Mouse (Mus musculus) myocyte (in vitro differentiated cells): ENCODE measurements around the gene Rnf186. TPM values are rescaled to one million over a fixed set of nuclear protein-coding genes. Genes with fewer than 3 reads are reported as not detected.

Source experiments
- H3K27me3 ChIP-seq: one replicate; pipeline ENCODE4 v1.6.1; 2011; ENCODE audit not compliant: control insufficient read depth, insufficient read depth, insufficient read length
- H3K36me3 ChIP-seq: one replicate; pipeline ENCODE4 v1.6.1; 2011; ENCODE audit not compliant: control insufficient read depth, insufficient read depth
- H3K4me2 ChIP-seq: one replicate; pipeline ENCODE4 v1.6.1; 2011; ENCODE audit warnings: low read depth, control low read depth
- H3K4me3 ChIP-seq: one replicate; pipeline ENCODE4 v1.5.1; 2011; ENCODE audit warnings: mild to moderate bottlenecking, control low read depth, moderate library complexity
- H3K79me2 ChIP-seq: one replicate; pipeline ENCODE4 v1.6.1; 2011; ENCODE audit not compliant: control insufficient read depth, insufficient read depth
- H3ac ChIP-seq: one replicate; pipeline ENCODE4 v1.6.1; 2011; ENCODE audit not compliant: control insufficient read depth, insufficient read length
- CEBPB ChIP-seq: IDR thresholded peaks from 2 replicates; pipeline ENCODE4 v1.6.1; 2011; ENCODE audit warnings: mild to moderate bottlenecking, moderate library complexity; ENCODE audit not compliant: poor library complexity, insufficient read depth, severe bottlenecking
- E2F4 ChIP-seq: IDR thresholded peaks from one replicate; pipeline ENCODE4 v1.6.1; 2011; ENCODE audit warnings: mild to moderate bottlenecking, control low read depth, moderate library complexity; ENCODE audit not compliant: insufficient read depth
- MAX ChIP-seq: IDR thresholded peaks from one replicate; pipeline ENCODE4 v1.6.1; 2011; ENCODE audit warnings: low read depth, mild to moderate bottlenecking, control low read depth
- MYOD1 ChIP-seq, 3 experiments: IDR thresholded peaks; one replicate each; pipeline ENCODE4 v1.6.1; 2011; ENCODE audit warnings: control low read depth in 2 of 3, low read depth in 2 of 3, mild to moderate bottlenecking in 2 of 3, moderate library complexity in 1 of 3; ENCODE audit not compliant: insufficient read length in 2 of 3, control insufficient read depth in 1 of 3
- MYOG ChIP-seq, 3 experiments: IDR thresholded peaks; one replicate each; pipeline ENCODE4 v1.6.1; 2011; ENCODE audit warnings: control low read depth in 2 of 3, low read depth in 2 of 3, mild to moderate bottlenecking in 2 of 3; ENCODE audit not compliant: insufficient read length in 2 of 3, control insufficient read depth in 1 of 3, insufficient read depth in 1 of 3
- POLR2A ChIP-seq: IDR thresholded peaks from one replicate; pipeline ENCODE4 v1.6.1; 2011; ENCODE audit warnings: low read depth, mild to moderate bottlenecking, control low read depth, moderate library complexity; ENCODE audit not compliant: insufficient read length
- POLR2AphosphoS2 ChIP-seq: IDR thresholded peaks from one replicate; pipeline ENCODE4 v1.6.1; 2011; ENCODE audit warnings: low read depth, control low read depth; ENCODE audit not compliant: insufficient read length
- REST ChIP-seq: IDR thresholded peaks from one replicate; pipeline ENCODE4 v1.6.1; 2011; ENCODE audit warnings: mild to moderate bottlenecking, control low read depth, moderate library complexity; ENCODE audit not compliant: insufficient read depth, insufficient read length
- SRF ChIP-seq: IDR thresholded peaks from one replicate; pipeline ENCODE4 v1.6.1; 2011; ENCODE audit warnings: low read depth; ENCODE audit not compliant: control insufficient read depth, insufficient read length
- TCF12 ChIP-seq: IDR thresholded peaks from one replicate; pipeline ENCODE4 v1.6.1; 2011; ENCODE audit warnings: mild to moderate bottlenecking, control low read depth; ENCODE audit not compliant: poor library complexity, insufficient read depth, severe bottlenecking
- TCF3 ChIP-seq: IDR thresholded peaks from one replicate; pipeline ENCODE4 v1.6.1; 2011; ENCODE audit warnings: low read depth, control low read depth; ENCODE audit not compliant: insufficient read length
- USF1 ChIP-seq: IDR thresholded peaks from one replicate; pipeline ENCODE4 v1.6.1; 2011; ENCODE audit warnings: low read depth, mild to moderate bottlenecking, control low read depth, moderate library complexity
- polyA plus RNA-seq: library from polyadenylated mRNA; unstranded; fragments of >200 nt; fragmentation: generic; extraction: Trizol; gene quantifications from one replicate; pipeline ENCODE4 v1.2.1, GENCODE M21; 2012; ENCODE audit warnings: missing spikeins

Gene Rnf186
- polyA plus RNA-seq, 1 experiment: not detected

GRCm38 (mm10) chr4:138976046-138976445, 9.1 kb downstream of the Rnf186 start:
- no peak overlapping the region for H3K4me3 ChIP-seq
- no peaks in the 10 kb centered on the region for H3K36me3 ChIP-seq
- TF ChIP-seq SRF (no peak), MYOG (IDR thresholded peaks at IDR 0.05; ENCODE audit: control insufficient read depth in 1 of 3, insufficient read depth in 1 of 3, insufficient read length in 2 of 3, low read depth in 2 of 3) (no peak), CEBPB (no peak), POLR2A (no peak), REST (no peak), MYOD1 (IDR thresholded peaks at IDR 0.05; ENCODE audit: control insufficient read depth in 1 of 3, insufficient read length in 2 of 3, low read depth in 2 of 3) (no peak), TCF3 (no peak)
- peak overlapping the region; percentile 5 for H3K4me2 ChIP-seq
- H3K27me3 ChIP-seq: no peaks in the 10 kb centered on the region
- H3ac ChIP-seq: no peak overlapping the region
- H3K79me2 ChIP-seq: no peaks in the 10 kb centered on the region

- H3ac ChIP-seq: no peak overlapping the region
- no peak for TF ChIP-seq REST
- TF ChIP-seq E2F4: no peak
- no peak for TF ChIP-seq MAX
- TF ChIP-seq MYOD1 (IDR thresholded peaks at IDR 0.05; ENCODE audit: control insufficient read depth in 1 of 3, insufficient read length in 2 of 3, low read depth in 2 of 3): no peak
- no peak for TF ChIP-seq SRF
- no peak for TF ChIP-seq USF1
- TF ChIP-seq CEBPB: no peak
- no peak for TF ChIP-seq TCF3
- TF ChIP-seq POLR2A: no peak
- no peak for TF ChIP-seq POLR2AphosphoS2
- no peak for TF ChIP-seq MYOG (IDR thresholded peaks at IDR 0.05; ENCODE audit: control insufficient read depth in 1 of 3, insufficient read depth in 1 of 3, insufficient read length in 2 of 3, low read depth in 2 of 3)
- no peak for TF ChIP-seq TCF12
- H3K36me3 ChIP-seq: no peaks in the 10 kb centered on the region
- no peak overlapping the region for H3K4me2 ChIP-seq
- no peak overlapping the region for H3K4me3 ChIP-seq
- no peaks in the 10 kb centered on the region for H3K79me2 ChIP-seq
- H3K27me3 ChIP-seq: no peaks in the 10 kb centered on the region
Observed at GRCm38 (mm10) chr4:138980021-138980420, 13.1 kb downstream of the Rnf186 start.

GRCm38 (mm10) chr4:138980771-138981420, 14.0 kb downstream of the Rnf186 start:
- TF ChIP-seq MAX (no peak), MYOG (IDR thresholded peaks at IDR 0.05; ENCODE audit: control insufficient read depth in 1 of 3, insufficient read depth in 1 of 3, insufficient read length in 2 of 3, low read depth in 2 of 3) (no peak), POLR2AphosphoS2 (no peak), REST (no peak), SRF (no peak), MYOD1 (IDR thresholded peaks at IDR 0.05; ENCODE audit: control insufficient read depth in 1 of 3, insufficient read length in 2 of 3, low read depth in 2 of 3) (no peak), POLR2A (no peak), E2F4 (no peak), USF1 (no peak), CEBPB (no peak), TCF12 (no peak), TCF3 (no peak)
- Histone ChIP-seq H3K27me3 (no peaks in the 10 kb centered on the region), H3ac (no peak overlapping the region), H3K4me3 (no peak overlapping the region), H3K79me2 (no peaks in the 10 kb centered on the region), H3K4me2 (no peak overlapping the region), H3K36me3 (no peaks in the 10 kb centered on the region)

- Histone ChIP-seq H3K79me2 (no peaks in the 10 kb centered on the region), H3K27me3 (no peaks in the 10 kb centered on the region), H3K36me3 (no peaks in the 10 kb centered on the region), H3K4me3 (no peak overlapping the region), H3ac (no peak overlapping the region), H3K4me2 (no peak overlapping the region)
- TF ChIP-seq REST (no peak), USF1 (no peak), TCF3 (no peak), SRF (no peak), TCF12 (no peak), CEBPB (no peak), POLR2A (no peak), MYOD1 (IDR thresholded peaks at IDR 0.05; ENCODE audit: control insufficient read depth in 1 of 3, insufficient read length in 2 of 3, low read depth in 2 of 3) (no peak), E2F4 (no peak), MAX (no peak), MYOG (IDR thresholded peaks at IDR 0.05; ENCODE audit: control insufficient read depth in 1 of 3, insufficient read depth in 1 of 3, insufficient read length in 2 of 3, low read depth in 2 of 3) (no peak), POLR2AphosphoS2 (no peak)
Observed at GRCm38 (mm10) chr4:138983422-138983821, 16.5 kb downstream of the Rnf186 start.
